Mouse (Mus musculus) hindbrain, embryonic 10.5 days (tissue): ENCODE data around the gene Scel. TPM values are rescaled to one million over a fixed set of nuclear protein-coding genes. Genes with fewer than 3 reads are reported as not detected.

Experiments
- DNase-seq: peaks from one replicate; pipeline ENCODE4 v3.0.0-alpha.2; 2017; ENCODE audit warnings: low spot score
- H3K27ac ChIP-seq: fragments of 300-500 bp; sonication (generic); 2 replicates; pipeline ENCODE4 v1.5.1; 2016; ENCODE audit warnings: mild to moderate bottlenecking, moderate library complexity
- H3K27me3 ChIP-seq: fragments of 300-500 bp; sonication (generic); 2 replicates; pipeline ENCODE4 v1.6.1; 2016; ENCODE audit warnings: mild to moderate bottlenecking; ENCODE audit not compliant: poor library complexity, insufficient read depth, severe bottlenecking
- H3K36me3 ChIP-seq: fragments of 300-500 bp; sonication (generic); 2 replicates; pipeline ENCODE4 v1.6.1; 2016; ENCODE audit warnings: mild to moderate bottlenecking, moderate library complexity
- H3K4me1 ChIP-seq: fragments of 300-500 bp; sonication (generic); replicated peaks from 2 replicates; pipeline ENCODE4 v1.6.1; 2016; ENCODE audit warnings: mild to moderate bottlenecking
- H3K4me3 ChIP-seq: fragments of 300-500 bp; sonication (generic); 2 replicates; pipeline ENCODE4 v1.5.1; 2016; ENCODE audit warnings: mild to moderate bottlenecking, moderate library complexity
- H3K9me3 ChIP-seq: fragments of 300-500 bp; sonication (generic); 2 replicates; pipeline ENCODE4 v1.6.1; 2016; ENCODE audit warnings: mild to moderate bottlenecking, moderate library complexity
- WGBS: fragments of 180-500 bp; shearing (Covaris S2); methylation state at CpG from one replicate; pipeline ENCODE4 v1.1.7; 2016; 5-methylcytosine and 5-hydroxymethylcytosine counted together
- polyA plus RNA-seq: library from polyadenylated mRNA; unstranded; fragments of >200 nt; fragmentation: Nextera tagmentation; extraction: Ambion mirVana; gene quantifications from 2 replicates; pipeline ENCODE4 v1.2.1, GENCODE M21; 2016

Gene Scel
- polyA plus RNA-seq, 1 experiment from 2014 or later: 0.16 TPM

DNA sequence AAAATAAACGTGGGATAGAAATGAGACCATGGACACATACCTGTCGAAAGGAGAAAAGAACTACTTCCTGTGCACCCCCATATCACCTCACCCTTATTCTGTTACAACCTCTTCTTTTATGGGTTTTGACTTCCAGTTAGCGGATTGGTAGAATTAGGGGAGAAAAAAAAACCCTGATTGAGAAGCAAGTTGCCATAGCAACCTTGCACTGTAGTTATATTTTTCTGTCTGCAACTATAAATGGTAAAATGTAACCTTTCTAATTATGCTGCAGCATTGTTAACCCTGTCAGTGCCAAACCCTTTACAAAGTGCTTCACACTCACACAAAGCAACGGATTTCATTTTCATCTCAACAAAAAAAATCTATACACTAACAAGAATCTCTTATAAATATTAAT lies 39.2 kb downstream of the Scel start:
- no peak overlapping the region for H3K27ac ChIP-seq
- WGBS: 82% methylated on average over 4 of the region's 4 CpGs
- no peak for DNase-seq

DNA sequence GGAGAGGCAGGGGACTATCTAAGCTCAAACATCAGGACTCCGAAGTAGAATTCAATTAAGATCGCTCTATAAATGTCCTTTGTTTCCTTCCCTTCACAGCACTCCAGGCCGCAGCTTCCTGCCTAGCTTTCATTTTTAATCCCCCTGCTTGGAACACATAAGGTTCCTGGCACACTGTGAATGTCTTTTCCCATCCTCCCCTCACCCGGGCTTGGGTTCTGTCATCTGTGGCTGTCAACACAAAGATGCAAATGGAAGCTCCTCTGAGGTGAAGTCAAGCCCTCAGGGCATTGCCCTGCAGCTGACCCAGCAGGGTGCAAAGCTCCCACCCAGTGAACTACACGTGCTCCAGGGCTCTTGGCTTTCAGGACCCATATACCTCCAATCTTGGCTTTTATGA lies 43.5 kb downstream of the Scel start:
- Histone ChIP-seq H3K4me3 (no peak overlapping the region), H3K9me3 (no peaks in the 10 kb centered on the region), H3K27ac (no peak overlapping the region), H3K36me3 (no peaks in the 10 kb centered on the region), H3K4me1 (peaks cover 17% of the 10 kb centered on the region), H3K27me3 (no peaks in the 10 kb centered on the region)
- no peak for DNase-seq
- WGBS: 56% methylated on average over 5 of the region's 5 CpGs

More for the DNA sequence above, 39.2 kb downstream of the Scel start:
- H3K27me3 ChIP-seq: no peaks in the 10 kb centered on the region
- H3K4me1 ChIP-seq: peaks cover 17% of the 10 kb centered on the region
- no peaks in the 10 kb centered on the region for H3K9me3 ChIP-seq
- no peak overlapping the region for H3K4me3 ChIP-seq
- H3K36me3 ChIP-seq: no peaks in the 10 kb centered on the region

DNA sequence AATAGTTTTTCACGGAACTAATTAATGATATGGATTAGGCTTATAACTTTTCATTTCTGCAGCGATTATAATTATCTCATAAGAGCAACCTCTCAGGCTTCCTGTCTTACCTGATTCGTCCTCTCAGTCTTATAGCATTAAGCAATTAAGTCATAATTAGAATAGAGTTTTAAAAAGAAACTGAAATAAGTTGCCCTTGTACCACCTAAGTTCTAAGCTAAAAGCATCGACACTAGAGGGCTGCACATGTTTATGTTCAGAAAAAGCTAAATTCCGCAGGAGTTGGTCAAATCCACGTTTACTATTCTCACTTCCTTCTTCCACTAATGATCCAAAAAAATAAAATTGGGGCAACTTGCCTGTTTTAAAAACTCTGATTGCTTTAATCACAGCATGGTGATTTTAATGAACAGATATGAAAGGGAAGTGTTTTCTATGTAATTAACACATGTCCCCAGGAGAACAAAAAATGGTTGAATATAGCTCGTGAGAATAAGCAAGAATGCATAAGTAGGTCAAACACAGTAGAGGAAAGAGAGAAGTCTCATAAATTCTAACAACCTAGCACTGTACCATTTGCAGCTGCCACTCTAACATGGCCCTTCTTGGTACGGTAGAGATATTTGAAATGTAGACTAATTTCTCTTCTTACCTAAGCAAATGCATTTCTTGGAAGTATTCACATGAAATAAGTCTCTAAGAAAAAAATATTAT lies 48.4 kb downstream of the Scel start:
- WGBS: 91% methylated on average over 8 of the region's 8 CpGs
- H3K27me3 ChIP-seq: no peaks in the 10 kb centered on the region
- H3K4me1 ChIP-seq: peaks cover 2% of the 10 kb centered on the region; the same call in 1 of the 2 replicates
- H3K27ac ChIP-seq: no peak overlapping the region
- no peak for DNase-seq
- H3K9me3 ChIP-seq: no peaks in the 10 kb centered on the region
- no peak overlapping the region for H3K4me3 ChIP-seq
- H3K36me3 ChIP-seq: no peaks in the 10 kb centered on the region

DNA sequence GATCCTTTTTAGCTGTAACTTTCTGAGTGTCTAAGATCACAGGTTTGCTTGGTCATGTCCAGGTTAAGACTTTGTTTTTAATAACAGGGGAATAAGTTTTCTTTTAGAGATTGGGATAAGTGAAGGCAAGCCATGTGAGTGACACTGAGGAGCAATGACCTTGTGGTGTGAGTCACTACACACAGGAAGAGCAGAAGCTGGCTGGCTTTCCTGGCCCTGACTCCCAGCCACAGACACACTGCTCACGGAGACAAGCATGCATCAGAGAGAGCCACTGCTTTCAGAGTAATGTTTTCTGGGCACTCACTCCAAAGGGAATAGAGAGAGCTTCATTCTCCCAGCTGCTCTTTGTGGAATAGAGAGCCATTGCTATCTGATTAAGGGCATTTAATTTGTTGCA lies 54.8 kb downstream of the Scel start:
- no peak overlapping the region for H3K4me3 ChIP-seq
- DNase-seq: no peak
- WGBS: 52% methylated on average over 1 of the region's 1 CpGs

DNA sequence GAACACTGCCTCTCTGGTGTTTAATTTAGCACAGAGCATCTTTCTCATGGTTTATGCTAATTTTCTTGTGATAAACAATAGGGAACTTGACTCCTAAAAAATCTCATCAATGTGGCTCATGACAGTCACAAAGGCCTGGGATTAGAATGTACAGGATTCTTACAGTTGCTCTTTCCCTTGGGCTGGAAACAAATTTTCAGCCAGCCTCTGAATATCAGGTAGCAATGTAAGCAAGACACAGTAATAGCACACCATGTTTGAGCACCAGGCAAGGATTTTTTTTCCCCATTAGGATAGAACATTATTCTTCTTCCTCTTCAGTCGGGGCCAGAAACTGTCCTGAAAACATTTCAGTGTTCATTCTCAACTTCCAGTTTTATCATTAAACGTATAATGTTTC lies 55.3 kb downstream of the Scel start:
- no peaks in the 10 kb centered on the region for H3K9me3 ChIP-seq
- no peaks in the 10 kb centered on the region for H3K4me1 ChIP-seq
- no peak overlapping the region for H3K27ac ChIP-seq
- H3K4me3 ChIP-seq: no peak overlapping the region
- H3K27me3 ChIP-seq: no peaks in the 10 kb centered on the region
- H3K36me3 ChIP-seq: no peaks in the 10 kb centered on the region
- WGBS: 73% methylated on average over 2 of the region's 2 CpGs
- no peak for DNase-seq

More for the DNA sequence above, 54.8 kb downstream of the Scel start:
- Histone ChIP-seq H3K27ac (no peak overlapping the region), H3K36me3 (no peaks in the 10 kb centered on the region), H3K9me3 (no peaks in the 10 kb centered on the region), H3K4me1 (no peaks in the 10 kb centered on the region), H3K27me3 (no peaks in the 10 kb centered on the region)

DNA sequence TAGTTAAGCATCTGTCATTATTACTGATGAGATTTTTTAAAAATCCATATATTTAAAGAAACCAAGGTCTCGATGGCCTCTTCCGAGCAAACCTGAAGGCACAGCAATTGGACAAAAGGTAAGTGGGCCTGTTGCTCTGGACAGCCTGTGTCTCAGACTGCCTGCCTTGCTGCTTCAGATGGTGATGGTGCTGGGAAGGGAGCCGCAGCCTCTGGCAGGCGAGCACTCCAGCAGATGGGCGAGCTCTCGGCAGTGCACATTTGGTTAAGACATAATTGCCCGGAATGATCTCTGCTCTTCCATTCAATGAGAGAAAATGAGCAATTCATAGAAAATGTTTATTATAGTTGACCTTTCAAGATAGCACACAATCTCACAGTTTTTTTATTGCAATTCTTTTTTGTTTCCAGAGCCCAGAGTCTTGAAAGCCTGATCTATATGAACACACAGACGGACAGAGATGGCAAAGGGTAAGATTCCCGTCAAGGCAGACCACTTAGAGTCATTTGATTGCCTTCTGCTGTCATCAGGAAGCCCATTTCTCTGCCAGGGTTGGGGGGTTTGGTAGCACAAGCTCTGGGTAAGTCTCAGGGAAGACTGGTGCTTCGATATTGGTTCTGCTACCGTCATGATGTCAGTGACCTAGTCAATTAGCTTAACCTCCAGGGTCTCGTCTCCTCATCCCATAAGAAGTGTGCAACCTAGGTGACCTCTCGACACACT lies 58.6 kb downstream of the Scel start:
- H3K27me3 ChIP-seq: no peaks in the 10 kb centered on the region
- H3K4me1 ChIP-seq: no peaks in the 10 kb centered on the region
- H3K9me3 ChIP-seq: no peaks in the 10 kb centered on the region
- no peak for DNase-seq
- no peaks in the 10 kb centered on the region for H3K36me3 ChIP-seq
- 89% methylated on average over 13 of the region's 13 CpGs for WGBS
- no peak overlapping the region for H3K27ac ChIP-seq
- H3K4me3 ChIP-seq: no peak overlapping the region

DNA sequence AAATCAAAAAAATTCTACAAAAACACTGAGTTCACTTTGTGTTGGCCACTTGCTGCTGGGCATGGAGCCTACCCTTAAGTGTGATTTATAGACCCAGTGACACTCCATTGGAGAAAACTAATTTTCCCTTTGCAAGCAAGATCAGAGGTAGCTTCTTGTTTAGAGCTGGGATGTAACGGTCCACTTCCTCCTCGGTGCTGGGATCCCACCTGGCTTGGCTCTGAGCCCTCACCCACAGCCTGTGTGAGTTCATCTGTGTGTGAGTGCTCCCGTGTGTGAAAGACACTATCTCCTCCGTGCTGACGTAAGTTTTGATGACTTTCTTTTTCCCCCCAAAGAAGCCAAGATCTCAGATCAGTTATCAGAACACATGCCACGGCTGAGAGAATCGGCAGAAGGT lies 62.7 kb downstream of the Scel start:
- WGBS: 89% methylated on average over 7 of the region's 7 CpGs

DNA sequence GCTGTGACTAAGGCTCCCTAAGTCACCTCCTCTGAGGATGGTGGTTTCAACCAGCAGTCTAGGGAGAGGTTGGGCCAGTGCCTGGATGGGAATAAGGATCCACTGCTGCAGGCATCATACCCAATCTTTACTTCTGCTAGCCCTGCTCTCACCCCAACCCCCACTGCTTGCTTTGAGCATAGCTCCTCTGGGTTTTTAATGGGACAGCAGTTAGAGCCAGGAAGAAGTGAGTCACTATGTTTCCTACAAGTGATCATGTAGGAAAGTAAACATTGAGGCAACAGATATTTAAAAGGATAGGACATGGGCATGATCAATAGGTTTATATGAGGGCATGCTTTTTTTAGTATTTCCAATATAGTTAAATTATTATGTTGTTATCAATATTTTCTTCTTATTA lies 63.9 kb downstream of the Scel start:
- Histone ChIP-seq H3K9me3 (no peaks in the 10 kb centered on the region), H3K4me1 (no peaks in the 10 kb centered on the region), H3K27ac (no peak overlapping the region), H3K27me3 (no peaks in the 10 kb centered on the region), H3K36me3 (no peaks in the 10 kb centered on the region), H3K4me3 (no peak overlapping the region)
- DNase-seq: no peak

More for the DNA sequence above, 62.7 kb downstream of the Scel start:
- Histone ChIP-seq H3K27ac (no peak overlapping the region), H3K4me1 (no peaks in the 10 kb centered on the region), H3K27me3 (no peaks in the 10 kb centered on the region), H3K9me3 (no peaks in the 10 kb centered on the region), H3K36me3 (no peaks in the 10 kb centered on the region), H3K4me3 (no peak overlapping the region)
- no peak for DNase-seq

DNA sequence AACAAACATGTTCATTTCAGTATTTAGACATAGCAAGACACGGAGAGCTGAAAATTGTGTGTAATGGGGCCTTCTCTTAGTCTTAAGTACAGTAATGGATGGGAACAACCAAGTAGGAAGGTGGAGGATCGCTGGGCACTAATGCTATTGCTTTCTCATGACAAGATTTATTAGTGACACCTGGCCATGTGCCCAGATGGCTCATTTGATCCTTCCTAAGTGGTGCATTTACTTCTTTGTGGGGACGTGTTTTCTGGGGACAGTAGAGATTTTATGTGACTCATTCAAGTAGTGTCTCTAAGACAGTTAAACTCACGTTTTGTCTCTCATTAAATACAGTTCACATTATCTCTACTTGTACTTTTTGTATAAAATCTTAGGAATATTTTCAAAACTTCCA lies 73.5 kb downstream of the Scel start:
- Histone ChIP-seq H3K36me3 (no peaks in the 10 kb centered on the region), H3K9me3 (no peaks in the 10 kb centered on the region), H3K4me3 (no peak overlapping the region), H3K27ac (no peak overlapping the region), H3K27me3 (no peaks in the 10 kb centered on the region), H3K4me1 (no peaks in the 10 kb centered on the region)
- DNase-seq: no peak
- WGBS: 85% methylated on average over 4 of the region's 4 CpGs

DNA sequence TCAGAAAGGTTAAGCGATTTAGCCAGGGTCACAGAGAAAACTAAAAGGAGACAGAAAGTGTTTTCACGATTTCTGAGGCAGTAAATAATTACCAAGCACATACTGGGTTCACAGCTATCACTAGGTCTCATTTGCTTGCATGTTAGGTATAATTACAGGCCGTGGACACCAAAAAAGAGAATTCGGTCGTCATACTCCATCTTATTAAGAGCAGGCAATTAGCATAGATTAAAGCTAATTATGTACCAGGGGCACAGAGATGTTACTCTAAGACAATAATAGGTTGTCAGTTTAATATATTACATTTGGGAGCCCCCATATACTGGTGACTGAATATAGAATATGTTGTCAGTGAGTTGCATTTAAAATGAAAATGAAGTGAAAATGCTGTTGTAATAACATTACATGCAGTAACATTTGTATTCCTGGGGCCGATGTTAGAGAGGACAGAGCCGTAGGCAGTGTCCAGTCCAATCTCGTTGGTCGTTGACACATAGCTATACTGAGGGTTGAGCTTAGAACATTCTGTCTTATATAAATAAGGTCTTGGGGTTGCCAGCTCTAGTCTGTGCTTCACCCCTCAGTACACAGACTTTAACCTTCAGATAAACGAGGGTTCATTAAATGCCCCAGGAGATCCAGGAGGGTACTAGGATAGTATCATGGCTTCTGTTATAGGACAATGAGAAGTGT lies 74.2 kb downstream of the Scel start:
- H3K36me3 ChIP-seq: no peaks in the 10 kb centered on the region
- H3K4me1 ChIP-seq: no peaks in the 10 kb centered on the region
- no peak overlapping the region for H3K4me3 ChIP-seq
- H3K9me3 ChIP-seq: no peaks in the 10 kb centered on the region
- no peak for DNase-seq
- no peak overlapping the region for H3K27ac ChIP-seq
- WGBS: 83% methylated on average over 10 of the region's 10 CpGs
- no peaks in the 10 kb centered on the region for H3K27me3 ChIP-seq

DNA sequence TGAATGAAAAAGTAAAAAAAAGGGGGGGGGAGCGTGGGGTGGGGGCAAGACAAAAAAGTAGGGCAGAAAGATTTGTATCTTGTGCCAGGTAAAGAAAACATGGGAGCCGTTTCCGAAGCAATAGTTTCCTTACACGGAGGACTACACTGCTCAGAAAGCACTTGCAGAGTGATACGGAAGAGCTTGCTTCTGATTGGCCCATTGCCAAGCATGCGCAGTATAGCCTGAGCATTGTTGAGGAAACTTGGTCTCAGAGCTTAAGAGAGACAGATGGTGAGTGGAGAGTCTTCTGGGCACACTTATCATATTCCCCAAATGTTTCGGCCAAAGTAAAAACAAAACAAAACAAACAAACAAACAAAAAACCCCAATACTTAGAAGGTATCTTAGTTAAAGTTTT lies 76.7 kb downstream of the Scel start:
- Histone ChIP-seq H3K27ac (no peak overlapping the region), H3K27me3 (no peaks in the 10 kb centered on the region), H3K4me3 (no peak overlapping the region), H3K4me1 (no peaks in the 10 kb centered on the region), H3K9me3 (no peaks in the 10 kb centered on the region), H3K36me3 (no peaks in the 10 kb centered on the region)
- DNase-seq: no peak
- WGBS: 87% methylated on average over 7 of the region's 7 CpGs

DNA sequence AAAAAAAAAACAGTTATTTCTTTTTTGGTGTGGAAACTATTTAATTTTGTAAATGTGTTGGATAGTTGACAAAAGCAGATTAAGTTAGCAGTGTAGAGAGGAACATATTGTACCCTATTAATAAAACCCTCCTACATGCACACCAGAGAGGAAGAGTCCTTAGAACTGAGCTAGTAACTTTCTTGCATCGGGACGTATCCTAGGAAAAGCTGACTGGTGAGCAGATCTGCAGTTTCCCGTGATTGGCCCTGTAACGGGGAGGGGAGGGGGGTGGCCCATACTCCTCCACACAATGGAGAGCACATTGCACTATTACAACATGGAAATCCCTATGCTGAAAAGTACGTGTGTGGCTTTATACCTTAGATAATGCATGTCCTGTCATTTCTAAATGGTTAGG lies 82.7 kb downstream of the Scel start:
- Histone ChIP-seq H3K4me3 (no peak overlapping the region), H3K4me1 (no peaks in the 10 kb centered on the region), H3K36me3 (no peaks in the 10 kb centered on the region), H3K9me3 (no peaks in the 10 kb centered on the region), H3K27ac (no peak overlapping the region), H3K27me3 (no peaks in the 10 kb centered on the region)
- 75% methylated on average over 5 of the region's 5 CpGs for WGBS
- DNase-seq: no peak

DNA sequence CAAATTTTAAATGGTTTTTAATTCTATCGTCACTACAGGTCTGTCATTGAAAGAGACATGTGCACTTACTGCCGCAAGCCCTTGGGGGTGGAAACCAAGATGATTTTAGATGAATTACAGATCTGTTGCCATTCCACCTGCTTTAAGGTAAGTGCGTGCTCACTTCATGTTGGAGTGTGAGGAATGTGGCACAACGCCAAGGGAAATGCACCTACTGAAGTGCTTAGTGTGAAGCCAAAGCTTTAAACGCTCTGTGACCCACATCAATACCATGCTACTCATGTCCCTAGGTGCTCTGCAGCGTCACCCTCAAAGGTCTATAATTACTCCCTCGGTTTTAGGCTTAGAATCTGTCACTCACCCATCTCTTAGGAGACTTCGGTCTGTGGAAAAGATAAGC lies 94.9 kb downstream of the Scel start:
- Histone ChIP-seq H3K36me3 (no peaks in the 10 kb centered on the region), H3K4me1 (no peaks in the 10 kb centered on the region), H3K27ac (no peak overlapping the region), H3K4me3 (no peak overlapping the region), H3K9me3 (no peaks in the 10 kb centered on the region), H3K27me3 (no peaks in the 10 kb centered on the region)
- no peak for DNase-seq
- WGBS: 89% methylated on average over 8 of the region's 8 CpGs
